Mouse (Mus musculus) limb, embryonic 14.5 days (tissue): ENCODE data around the gene Tspear. TPM values are rescaled to one million over a fixed set of nuclear protein-coding genes. Genes with fewer than 3 reads are reported as not detected.

Source experiments
- ATAC-seq: fragments of 200-750 bp; cut with Nextera tagmentation; 2 replicates; pipeline ENCODE4 v1.8.0; 2017; ENCODE audit warnings: low read depth, moderate number of reproducible peaks, moderate TSS enrichment; ENCODE audit not compliant: low FRiP score
- DNase-seq: peaks from one replicate; pipeline ENCODE4 v3.0.0-alpha.2; 2015; ENCODE audit warnings: low spot score
- H3K27ac ChIP-seq: fragments of 300-500 bp; sonication (generic); replicated peaks from 2 replicates; pipeline ENCODE4 v1.5.1; 2014; ENCODE audit warnings: low read depth, mild to moderate bottlenecking, low read length, moderate library complexity, mixed read lengths
- H3K27me3 ChIP-seq: fragments of 300-500 bp; sonication (generic); 2 replicates; pipeline ENCODE4 v1.6.1; 2014; ENCODE audit warnings: low read length, mixed read lengths; ENCODE audit not compliant: control insufficient read depth, insufficient read depth
- H3K36me3 ChIP-seq: fragments of 300-500 bp; sonication (generic); 2 replicates; pipeline ENCODE4 v1.6.1; 2014; ENCODE audit warnings: mild to moderate bottlenecking, low read length, moderate library complexity, mixed read lengths; ENCODE audit not compliant: control insufficient read depth, insufficient read depth
- H3K4me1 ChIP-seq: fragments of 300-500 bp; sonication (generic); 2 replicates; pipeline ENCODE4 v1.6.1; 2014; ENCODE audit warnings: antibody characterized with exemption, low read length, mixed read lengths; ENCODE audit not compliant: control insufficient read depth, insufficient read depth
- H3K4me2 ChIP-seq: fragments of 300-500 bp; sonication (generic); replicated peaks from 2 replicates; pipeline ENCODE4 v1.6.1; 2014; ENCODE audit warnings: low read depth, mild to moderate bottlenecking, low read length, moderate library complexity; ENCODE audit not compliant: severe bottlenecking
- H3K4me3 ChIP-seq: fragments of 300-500 bp; sonication (generic); replicated peaks from 2 replicates; pipeline ENCODE4 v1.5.1; 2014; ENCODE audit warnings: low read length
- H3K9ac ChIP-seq: fragments of 300-500 bp; sonication (generic); 2 replicates; pipeline ENCODE4 v1.6.1; 2014; ENCODE audit warnings: mild to moderate bottlenecking, low read depth, low read length, moderate library complexity; ENCODE audit not compliant: severe bottlenecking
- H3K9me3 ChIP-seq: fragments of 300-500 bp; sonication (generic); 2 replicates; pipeline ENCODE4 v1.6.1; 2016; ENCODE audit warnings: low read length; ENCODE audit not compliant: control insufficient read depth
- POLR2A ChIP-seq: fragments of 200-500 bp; IDR thresholded peaks from 2 replicates; pipeline ENCODE4 v1.8.0; 2012; ENCODE audit warnings: inconsistent platforms, mild to moderate bottlenecking, moderate library complexity, borderline replicate concordance; ENCODE audit not compliant: insufficient read depth, insufficient read length; ENCODE audit errors: extremely low read depth
- WGBS: fragments of 180-500 bp; shearing (Covaris S2); extraction: QIAGEN DNeasy Blood & Tissue Kit; methylation state at CpG from one replicate; pipeline ENCODE4 v1.1.7; 2014; 5-methylcytosine and 5-hydroxymethylcytosine counted together
- polyA plus RNA-seq, 2 experiments: library from polyadenylated mRNA; depleted of rRNA in 1 of 2; stranded (reverse) in 1 of 2; unstranded in 1 of 2; fragments of >200 nt; fragmentation: Nextera tagmentation in 1 of 2; extraction: Ambion mirVana in 1 of 2; gene quantifications; 2 replicates each; pipeline versions ENCODE4 v1.2.1 to v1.2.3; 2012 to 2014

Tspear gene
- polyA plus RNA-seq, 2 experiments, result 1.5 to 2.0 TPM

DNA sequence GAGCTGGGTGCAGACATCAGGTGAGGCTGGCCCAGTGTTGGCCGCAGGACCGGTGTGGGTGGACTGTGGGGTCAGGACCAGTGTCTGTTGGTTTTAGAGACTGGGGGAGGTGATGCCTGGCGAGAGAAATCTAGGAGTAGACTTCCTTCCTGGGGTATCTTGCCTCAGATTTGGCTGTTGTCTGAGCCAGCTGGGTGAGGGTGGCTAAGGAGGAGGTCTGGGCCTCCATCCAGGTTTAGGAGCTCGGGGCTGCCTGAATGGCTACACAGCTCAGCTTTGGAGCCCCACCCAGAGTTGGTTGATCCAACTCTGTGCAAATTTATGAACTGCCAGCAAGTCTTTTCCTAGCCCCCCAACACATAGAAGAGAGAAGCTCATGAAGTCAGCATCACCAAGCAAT lies 19.0 kb upstream of the Tspear start:
- whole genome bisulfite sequencing, result 79% methylated on average over 4 of the region's 4 CpGs
- Histone ChIP-seq H3K9me3 (no peaks in the 10 kb centered on the region), H3K4me2 (no peak overlapping the region), H3K27me3 (no peaks in the 10 kb centered on the region; the same call in 1 of the 2 replicates), H3K4me1 (peaks cover 15% of the 10 kb centered on the region; the same call in 1 of the 2 replicates), H3K27ac (no peak overlapping the region), H3K36me3 (no peaks in the 10 kb centered on the region), H3K9ac (no peak overlapping the region), H3K4me3 (no peak overlapping the region)
- no peak for TF ChIP-seq POLR2A
- ATAC-seq (no peak), DNase-seq (no peak)

DNA sequence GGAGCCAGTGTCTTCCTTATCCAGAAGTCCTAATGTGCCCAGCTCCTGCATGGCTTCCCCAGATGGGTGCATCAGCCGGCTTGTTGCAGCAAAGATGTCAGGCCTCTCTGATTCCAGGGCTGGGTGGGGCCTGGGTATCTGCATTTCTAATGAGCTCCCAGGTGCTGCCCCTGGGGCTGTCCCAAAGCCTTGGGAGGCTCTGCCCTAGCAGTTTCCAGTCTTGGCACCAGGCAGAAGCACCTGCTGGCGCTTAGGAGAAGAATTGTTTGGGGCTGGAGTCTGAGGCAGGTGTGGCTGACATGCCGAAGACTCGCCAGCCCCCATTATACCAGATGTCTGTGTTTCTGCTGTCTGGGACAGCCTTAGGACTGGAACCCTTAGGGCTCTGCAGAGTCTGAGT lies 15.7 kb upstream of the Tspear start:
- H3K27me3 ChIP-seq, result no peaks in the 10 kb centered on the region; the same call in 1 of the 2 replicates
- H3K9ac ChIP-seq, result no peak overlapping the region
- H3K4me3 ChIP-seq, result no peak overlapping the region
- no peaks in the 10 kb centered on the region for H3K36me3 ChIP-seq
- H3K9me3 ChIP-seq, result no peaks in the 10 kb centered on the region
- ATAC-seq (no peak), DNase-seq (no peak)
- peaks cover 15% of the 10 kb centered on the region; the same call in 1 of the 2 replicates for H3K4me1 ChIP-seq
- no peak overlapping the region for H3K4me2 ChIP-seq
- TF ChIP-seq POLR2A, result no peak
- H3K27ac ChIP-seq, result no peak overlapping the region
- 61% methylated on average over 4 of the region's 4 CpGs for WGBS

- Histone ChIP-seq H3K9me3 (no peaks in the 10 kb centered on the region), H3K27ac (no peak overlapping the region), H3K36me3 (no peaks in the 10 kb centered on the region), H3K9ac (no peak overlapping the region), H3K27me3 (no peaks in the 10 kb centered on the region; the same call in 1 of the 2 replicates), H3K4me3 (no peak overlapping the region), H3K4me2 (no peak overlapping the region), H3K4me1 (peaks cover 9% of the 10 kb centered on the region; the same call in 1 of the 2 replicates)
- DNase-seq (no peak), ATAC-seq (no peak)
- WGBS, result 53% methylated on average over 4 of the region's 4 CpGs
- no peak for TF ChIP-seq POLR2A
Measured at GRCm38 (mm10) chr10:77671519-77671918, 14.8 kb upstream of the Tspear start.

DNA sequence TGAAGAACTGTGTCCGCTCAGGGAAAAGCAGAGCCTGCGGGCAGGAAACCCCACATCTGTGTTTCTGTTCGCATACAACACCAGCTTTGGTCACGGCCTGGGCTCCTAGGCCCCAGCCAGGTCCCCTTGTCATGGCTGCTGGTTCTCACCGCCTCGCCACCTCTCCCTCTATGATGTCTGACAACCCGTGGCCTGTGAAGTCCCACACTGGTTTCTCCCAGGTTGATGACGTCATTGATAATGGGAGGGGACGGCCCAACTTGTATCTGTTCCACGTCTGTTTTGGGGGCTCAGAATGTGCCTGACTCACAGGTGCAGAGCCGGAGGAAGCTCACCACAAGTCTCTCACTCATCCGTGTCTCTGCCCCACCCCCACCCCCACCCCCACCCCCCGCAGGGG lies 12.6 kb upstream of the Tspear start:
- TF ChIP-seq POLR2A, result no peak
- 58% methylated on average over 13 of the region's 13 CpGs for WGBS
- no peak for DNase-seq
- no peak overlapping the region for H3K27ac ChIP-seq
- ATAC-seq, result no peak
- H3K27me3 ChIP-seq, result peaks cover 7% of the 10 kb centered on the region; the same call in 1 of the 2 replicates
- no peaks in the 10 kb centered on the region for H3K36me3 ChIP-seq
- no peak overlapping the region for H3K4me3 ChIP-seq
- no peak overlapping the region for H3K4me2 ChIP-seq
- H3K9me3 ChIP-seq, result no peaks in the 10 kb centered on the region
- H3K4me1 ChIP-seq, result peaks cover 14% of the 10 kb centered on the region
- no peak overlapping the region for H3K9ac ChIP-seq

DNA sequence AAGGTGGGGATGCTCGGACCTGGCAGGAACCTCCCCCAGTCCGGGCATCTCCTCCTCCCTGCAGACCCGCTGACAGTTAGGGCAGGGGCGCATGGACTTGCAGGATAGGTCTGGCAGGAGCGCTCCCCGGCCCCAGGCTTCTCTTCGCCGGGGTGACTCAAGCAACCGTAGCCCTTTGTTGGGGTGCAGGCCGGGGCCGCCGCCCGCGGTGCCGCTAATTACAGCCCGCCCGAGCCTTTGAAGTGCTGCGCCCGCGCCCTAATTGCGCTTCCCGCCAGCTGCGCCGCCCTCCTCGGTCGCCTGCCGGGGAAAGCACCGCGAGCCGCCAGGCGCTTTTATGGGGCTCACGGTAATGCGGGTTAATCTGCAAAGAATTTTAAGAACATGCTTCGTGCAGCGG lies 8.8 kb upstream of the Tspear start:
- Histone ChIP-seq H3K9me3 (no peaks in the 10 kb centered on the region), H3K27ac (no peak overlapping the region), H3K4me2 (peak overlapping the region; percentile 80), H3K4me1 (peaks cover 14% of the 10 kb centered on the region), H3K27me3 (peaks cover 7% of the 10 kb centered on the region; the same call in 1 of the 2 replicates), H3K9ac (peak overlapping the region; percentile 36; the same call in 1 of the 2 replicates), H3K36me3 (no peaks in the 10 kb centered on the region), H3K4me3 (peak overlapping the region; percentile 34)
- peak; percentile 36 for DNase-seq
- WGBS, result under 1% methylated on average over 30 of the region's 35 CpGs
- ATAC-seq, result no peak; the same call in 1 of the 2 replicates
- TF ChIP-seq POLR2A, result no peak
